Mouse (Mus musculus) layer of hippocampus, postnatal 25 days (tissue): Measurements from ENCODE around the gene Kcnk4. TPM values are rescaled to one million over a fixed set of nuclear protein-coding genes. Genes with fewer than 3 reads are reported as not detected.
"Not testable (repeated sequence)": the region's sequence is repeated elsewhere in the genome, so short reads cannot be mapped to it uniquely, and the experiment has no call there.

Experiments
- DNase-seq, 2 experiments: peaks; one replicate each; pipeline ENCODE4 v3.0.0; 2022; ENCODE audit warnings: mixed read lengths in 2 of 2, low spot score in 1 of 2; ENCODE audit errors: extremely low spot score in 1 of 2
- total RNA-seq, 2 experiments: library from RNA; stranded (reverse); gene quantifications; 2 replicates each; pipeline ENCODE4 v1.2.3; 2021

Gene Kcnk4
- total RNA-seq, 2 experiments from 2014 or later, result 18.4 to 20.2 TPM

DNA sequence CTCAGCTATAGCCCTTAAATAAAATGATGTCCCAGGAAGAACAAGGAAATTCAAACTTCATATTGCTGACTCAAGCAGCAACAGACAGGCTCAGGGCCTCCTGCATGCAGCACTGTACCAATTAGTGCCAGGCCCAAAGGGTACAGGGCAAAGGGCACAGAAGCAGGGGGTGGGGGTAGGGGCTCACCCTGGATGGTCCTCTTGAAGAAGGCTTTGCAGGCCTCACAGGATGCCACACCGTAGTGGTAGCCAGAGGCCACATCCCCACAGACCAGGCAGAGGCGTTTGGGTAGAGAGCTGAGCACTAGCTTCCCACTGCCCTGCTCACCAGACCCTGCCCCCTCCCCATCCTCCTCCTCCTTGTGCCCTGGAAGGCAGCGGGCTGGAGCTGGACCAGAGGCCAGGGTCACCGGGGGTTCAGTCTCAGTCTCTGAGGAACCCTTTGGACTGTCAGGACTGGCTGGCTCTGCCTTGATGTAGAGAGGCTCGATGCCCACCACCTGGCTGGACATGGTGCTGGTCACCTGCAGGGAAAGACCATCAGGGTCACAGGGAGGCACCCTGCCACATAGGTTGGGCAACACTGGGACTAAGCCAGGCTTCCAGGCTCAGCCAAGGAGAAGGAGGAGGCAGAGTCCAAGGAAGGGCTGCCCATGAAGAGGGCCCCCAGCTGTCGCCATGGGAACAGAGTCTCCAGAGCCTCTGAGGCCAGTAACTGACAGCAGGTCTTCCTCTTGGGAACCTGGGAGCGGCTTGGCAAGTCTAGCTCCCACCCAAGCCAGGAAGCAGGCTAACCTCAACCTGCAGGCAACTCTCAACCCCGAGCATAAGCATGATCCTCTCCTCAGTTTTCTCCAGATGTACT lies 14.2 kb downstream of the Kcnk4 start:
- DNase-seq, result no peak

DNA sequence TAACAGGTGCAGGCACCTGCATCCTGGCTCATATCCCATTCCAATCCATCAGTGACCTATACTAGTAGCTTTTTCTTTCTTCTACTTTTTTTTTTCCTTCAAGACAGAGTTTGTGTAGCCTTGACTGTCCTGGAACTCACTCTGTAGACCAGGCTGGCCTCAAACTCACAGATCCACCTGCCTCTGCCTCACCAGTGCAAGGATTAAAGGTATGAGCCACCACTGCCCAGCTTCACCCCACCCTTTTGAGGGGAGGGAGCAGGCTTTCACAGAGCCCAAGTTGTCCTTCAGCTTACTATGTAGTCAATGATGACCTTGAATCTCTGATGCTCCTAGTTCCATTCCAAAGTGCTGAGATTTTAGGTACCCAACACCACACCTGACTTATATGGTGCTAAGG lies 14.9 kb downstream of the Kcnk4 start:
- DNase-seq, result no peak

DNA sequence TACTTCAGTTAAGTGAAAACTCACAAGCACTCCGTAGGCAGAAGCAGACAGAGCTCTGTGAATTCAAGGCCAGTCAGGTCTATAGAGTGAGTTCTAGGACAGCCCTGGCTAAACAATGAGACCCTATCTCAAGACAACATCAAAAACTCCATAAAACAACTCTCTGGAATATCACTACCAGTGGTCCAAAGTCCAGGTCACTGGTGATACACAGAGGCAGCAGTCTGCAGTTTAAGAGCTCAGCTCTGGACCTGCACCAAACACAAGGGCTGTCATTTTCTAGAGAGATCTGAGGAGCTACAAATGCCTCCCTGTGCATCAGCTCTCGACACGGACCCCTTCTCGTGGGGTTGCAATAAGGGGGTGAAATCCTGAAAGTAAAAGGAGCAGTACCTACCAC lies 16.0 kb downstream of the Kcnk4 start:
- DNase-seq, result no peak

DNA sequence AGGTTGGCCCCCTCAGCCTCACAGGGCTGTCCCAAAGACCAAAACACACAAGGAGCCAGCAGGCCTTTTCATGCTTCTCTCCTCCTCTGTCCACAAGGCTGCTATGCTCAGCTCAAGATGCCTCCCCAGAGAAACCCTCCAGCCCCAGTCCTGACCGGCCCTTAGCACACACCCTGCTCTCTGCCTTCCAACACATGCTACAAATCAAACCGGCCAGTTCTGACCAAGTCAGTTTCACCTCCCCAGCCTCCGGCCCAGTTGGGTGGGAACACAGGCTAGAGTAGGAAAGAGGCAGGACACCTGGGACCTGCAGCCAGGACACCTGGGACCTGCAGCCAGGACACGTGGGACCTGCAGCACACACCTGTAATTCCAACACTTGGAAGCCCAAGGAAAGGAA lies 17.8 kb downstream of the Kcnk4 start:
- DNase-seq, result no peak

DNA sequence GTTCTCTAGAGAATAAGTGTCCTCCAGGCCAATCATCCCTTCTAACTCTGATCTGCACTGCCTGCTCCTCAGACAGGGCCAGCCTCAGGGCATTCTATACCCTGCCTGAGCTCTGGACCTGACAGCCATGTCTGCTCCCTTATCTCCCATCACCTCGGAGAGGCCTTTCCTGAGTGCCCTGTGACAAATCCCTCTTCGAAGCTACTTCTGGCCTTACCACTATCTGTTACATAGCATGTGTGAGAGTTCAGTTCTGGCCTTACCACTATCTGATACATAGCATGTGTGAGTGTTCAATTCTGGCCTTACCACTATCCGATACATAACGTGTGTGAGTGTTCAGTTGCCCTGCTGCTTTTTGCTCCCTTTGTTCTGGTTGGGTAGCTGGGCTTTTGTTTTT lies 19.0 kb downstream of the Kcnk4 start:
- DNase-seq, result no peak

DNA sequence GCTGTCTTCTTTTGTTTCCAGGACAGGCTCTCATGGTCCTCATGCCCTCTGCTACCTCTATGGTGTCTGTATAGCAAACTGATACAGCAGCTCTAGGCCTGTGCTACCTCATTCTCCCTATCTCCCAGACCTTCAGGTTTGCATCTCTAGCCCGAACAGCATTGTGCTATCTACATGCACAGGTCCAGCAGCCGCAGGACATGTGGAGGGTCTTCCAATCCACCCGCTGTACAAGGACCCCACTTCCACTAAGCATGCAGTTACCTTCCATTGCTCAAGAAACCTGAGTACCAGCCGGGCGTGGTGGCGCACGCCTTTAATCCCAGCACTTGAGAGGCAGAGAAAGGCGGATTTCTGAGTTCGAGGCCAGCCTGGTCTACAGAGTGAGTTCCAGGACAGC lies 19.8 kb downstream of the Kcnk4 start:
- no peak for DNase-seq

DNA sequence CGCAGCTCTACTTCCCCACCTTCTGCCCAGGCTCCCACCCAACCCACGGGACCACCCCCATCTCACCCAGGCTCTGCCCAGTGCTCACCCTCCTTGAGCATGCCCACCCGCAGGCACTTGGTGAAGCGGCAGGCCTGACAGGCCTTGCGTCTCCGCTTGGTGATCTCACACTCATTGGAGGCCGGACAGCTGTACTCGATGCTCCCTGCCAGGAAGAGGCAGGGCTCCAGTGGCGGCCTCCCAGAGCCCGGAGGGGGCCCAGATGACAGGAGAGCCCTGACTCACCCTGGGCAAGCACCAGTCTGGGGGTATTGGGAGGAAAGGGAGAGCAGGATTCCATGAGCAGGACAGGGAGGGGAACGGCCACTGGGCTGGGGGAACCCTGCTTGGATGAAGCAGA lies 20.3 kb downstream of the Kcnk4 start:
- DNase-seq, result no peak

DNA sequence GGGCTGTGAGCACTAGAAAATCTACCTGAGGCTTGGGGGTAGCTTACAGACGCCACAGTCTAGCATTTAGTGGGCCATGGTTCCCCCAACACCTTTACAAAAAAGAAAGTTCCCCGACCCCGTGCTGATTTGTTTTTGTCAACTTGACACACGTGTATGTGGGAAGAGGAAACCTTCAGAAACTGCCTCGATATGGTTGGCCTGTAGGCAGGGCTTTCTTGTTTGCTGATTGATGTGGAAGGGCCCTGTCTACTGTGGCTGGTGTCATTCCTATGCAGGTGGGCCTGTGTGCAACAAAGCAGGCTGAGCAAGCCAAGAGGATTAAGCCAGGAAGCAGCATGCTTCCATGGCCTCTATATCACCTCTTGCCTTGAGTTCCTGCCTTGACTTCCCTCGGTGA lies 21.3 kb downstream of the Kcnk4 start:
- no peak for DNase-seq

DNA sequence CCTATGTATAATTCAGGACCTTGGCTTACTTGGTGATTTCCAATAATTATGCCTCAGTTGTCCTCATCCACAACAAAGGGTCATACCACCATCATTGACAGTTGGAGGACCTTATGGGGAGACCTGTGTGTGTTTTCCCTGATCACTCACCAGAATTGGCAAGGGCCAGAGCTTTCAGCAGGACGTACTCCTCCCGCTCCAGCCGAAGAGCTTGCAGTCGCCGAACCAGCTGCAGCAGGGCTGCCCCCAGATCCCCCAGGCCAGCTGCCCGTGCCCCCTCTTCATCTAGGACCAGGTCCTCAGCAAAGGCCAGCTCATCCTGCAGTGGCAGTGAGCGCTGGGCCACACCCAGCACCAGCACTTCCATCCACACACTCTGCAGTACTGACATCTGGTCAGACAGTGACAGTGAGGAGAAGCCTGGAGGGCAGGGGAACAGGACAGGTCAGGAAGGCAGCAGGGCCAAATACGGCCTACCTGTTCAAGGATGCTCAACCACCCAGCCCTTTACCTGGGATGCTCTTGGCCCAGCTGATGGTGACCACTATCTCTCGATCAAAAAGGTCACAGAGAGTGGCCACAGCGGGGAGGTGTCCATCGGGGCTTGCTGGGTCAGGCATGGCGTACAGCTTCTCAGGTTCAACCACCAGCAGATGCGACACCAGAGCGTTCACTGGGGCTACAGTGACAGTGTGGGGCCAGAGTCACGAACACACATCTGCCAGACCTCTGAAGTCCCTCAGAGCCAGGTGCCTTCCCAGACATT lies 21.9 kb downstream of the Kcnk4 start:
- no peak for DNase-seq

DNA sequence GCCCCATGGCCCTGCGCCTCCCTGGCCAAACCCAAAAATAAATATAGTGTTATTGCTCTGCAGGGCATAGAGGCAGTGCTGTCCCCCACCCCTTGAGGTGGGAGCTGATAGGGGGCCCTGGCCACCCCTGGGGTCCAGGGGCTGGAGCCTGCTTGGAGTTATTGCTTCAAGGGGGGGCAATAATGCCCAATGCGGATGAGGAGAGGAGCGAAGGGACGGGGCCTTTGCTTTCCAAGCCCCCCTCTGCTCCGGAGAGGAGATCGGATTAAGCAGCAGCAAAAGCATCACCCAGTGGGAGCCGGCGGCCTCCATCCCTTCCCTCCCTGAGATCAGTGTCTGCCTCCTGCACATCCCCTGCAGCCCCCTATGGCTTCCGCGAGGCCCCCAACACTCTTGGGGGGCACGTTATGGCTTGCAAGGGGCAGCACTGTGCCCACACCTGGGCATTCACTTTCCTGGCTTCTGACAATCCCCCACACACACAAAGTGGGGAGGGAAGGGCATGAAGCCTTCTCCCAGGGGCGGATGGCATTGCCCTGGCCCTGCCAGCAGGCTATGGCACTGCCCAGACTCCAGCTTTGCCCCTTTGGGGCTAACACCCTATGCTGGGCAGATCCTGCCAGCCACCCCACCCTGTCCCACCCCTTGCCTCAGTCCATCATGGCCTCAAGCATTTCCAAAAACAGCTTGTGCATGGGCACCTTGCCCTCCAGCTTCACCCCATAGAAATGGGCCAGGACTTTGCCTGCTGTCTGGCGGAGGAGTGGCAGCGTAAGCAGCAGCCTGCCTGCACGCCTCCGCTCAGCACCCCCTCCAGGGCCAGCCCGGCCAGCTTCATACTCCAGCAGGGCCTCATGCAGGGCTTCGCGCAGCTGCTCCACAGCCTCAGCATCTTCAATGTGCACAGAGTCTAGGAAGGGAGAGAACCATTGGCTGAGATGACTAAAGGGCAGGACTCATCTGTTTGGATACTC lies 22.9 kb downstream of the Kcnk4 start:
- no peak for DNase-seq

DNA sequence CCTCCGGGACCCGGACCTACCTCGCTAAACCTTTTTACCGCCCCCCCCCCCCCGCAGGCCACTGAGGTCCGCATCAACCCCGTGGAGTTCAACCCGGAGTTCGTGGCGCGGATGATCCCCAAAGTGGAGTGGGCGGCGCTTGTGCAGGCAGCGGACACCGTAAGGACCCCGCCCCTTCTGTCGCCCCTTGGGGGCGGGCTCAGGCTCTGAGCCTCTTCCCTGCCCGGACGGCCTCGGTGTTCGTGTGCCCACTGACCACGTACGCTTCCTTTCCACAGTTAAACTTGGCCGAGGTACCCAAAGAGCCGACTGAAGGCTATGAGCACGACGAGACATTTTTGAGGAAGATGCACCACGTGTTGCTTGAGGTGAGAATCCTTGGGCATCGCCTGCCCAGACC lies 24.0 kb downstream of the Kcnk4 start:
- not testable (repeated sequence) for DNase-seq

DNA sequence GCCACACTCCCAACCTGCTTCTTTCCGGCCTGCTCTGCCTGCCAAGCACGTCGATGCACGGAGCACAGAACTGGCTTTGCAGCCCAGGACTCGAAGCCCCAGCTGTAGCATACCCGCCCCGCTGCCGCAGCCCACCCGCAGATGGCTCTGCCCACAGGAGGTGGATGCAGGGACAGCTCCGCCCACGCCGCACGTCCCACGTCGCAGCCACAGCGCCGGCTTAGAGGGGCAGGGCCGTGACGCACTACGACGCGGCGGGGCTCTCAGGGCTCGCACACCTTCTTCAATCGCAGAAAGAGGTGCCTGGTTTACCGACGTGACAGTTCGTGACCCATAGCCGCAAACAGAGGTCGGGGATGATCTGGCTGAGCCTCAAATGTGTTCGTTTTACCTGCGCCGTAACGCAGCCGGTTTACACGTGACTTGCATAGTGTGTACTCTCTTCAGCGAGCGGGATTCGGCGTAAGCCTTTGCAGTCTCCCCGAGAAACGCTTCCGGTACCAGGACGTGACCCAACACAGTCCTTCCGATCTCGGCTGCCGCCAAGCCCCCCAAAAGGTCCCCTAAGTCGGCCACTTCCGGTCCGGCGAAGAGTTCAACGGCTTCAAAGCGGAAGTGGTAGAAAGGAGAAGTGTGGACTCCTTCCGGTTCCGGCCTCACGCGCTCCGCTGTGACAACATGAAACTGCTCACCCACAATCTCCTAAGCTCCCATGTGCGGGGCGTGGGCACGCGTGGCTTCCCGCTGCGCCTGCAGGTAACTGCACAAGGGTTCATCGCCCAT lies 24.6 kb downstream of the Kcnk4 start, which contains the start of the genes Trmt112 and Prdx5:
Trmt112 (plus strand) TSS at position 192 of the 783 bp plus-strand sequence.
Prdx5 (minus strand) TSS at position 600 of the 783 bp plus-strand sequence.
- peak; percentile 82 to 87 for DNase-seq

DNA sequence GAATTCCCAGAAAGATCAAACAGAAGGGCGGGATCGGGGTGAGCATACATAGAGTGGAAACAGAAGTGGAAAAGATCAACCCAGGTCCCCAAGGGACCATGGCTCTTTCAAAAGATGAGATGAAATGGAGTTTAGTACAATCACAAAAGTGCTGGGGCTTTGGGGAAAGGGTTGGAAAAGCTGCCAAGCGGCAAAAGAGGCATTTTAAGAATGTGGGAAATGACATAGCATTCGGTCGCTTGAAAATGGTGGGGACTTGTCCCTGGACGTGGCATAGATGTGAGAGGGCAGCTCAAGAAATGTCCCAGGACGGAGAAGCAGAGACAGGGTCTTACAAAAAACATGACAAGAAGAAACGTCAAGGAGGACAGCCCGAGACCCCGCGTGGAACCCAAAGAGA lies 25.3 kb downstream of the Kcnk4 start:
- DNase-seq, result no peak

DNA sequence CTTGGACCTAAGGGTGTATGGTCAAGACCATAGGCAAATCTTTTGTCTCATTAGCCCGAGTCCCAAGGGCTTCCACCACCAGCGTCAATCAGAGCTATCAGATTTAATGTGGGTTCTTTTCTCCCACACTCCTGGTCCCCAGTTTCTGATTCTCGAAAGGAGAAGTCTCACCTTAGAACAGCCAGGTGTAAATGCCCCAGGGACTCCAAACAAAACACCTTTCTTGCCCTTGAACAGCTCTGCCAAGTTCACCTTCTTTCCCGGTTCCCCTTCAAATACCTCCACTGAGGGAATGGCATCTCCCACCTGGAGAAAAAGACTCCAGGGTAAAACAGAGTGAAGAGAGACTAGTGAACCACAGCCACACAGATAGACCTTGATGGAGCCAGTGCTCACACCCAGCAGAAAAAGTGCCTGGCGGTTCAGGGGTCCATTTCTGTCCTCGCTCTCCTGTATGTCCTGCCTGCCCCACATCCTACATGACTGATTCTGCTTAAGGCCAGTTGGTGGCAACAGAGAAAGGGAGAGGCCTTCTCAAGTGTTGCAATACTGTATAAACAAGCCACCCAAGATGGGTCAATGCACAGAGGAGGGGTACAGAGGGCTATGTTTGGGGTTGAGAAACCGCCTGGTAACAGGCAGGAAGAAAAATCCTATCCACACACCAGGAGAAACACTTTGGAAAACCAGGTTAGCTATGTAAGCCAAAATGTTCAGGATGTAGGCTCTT lies 26.3 kb downstream of the Kcnk4 start:
- no peak for DNase-seq

DNA sequence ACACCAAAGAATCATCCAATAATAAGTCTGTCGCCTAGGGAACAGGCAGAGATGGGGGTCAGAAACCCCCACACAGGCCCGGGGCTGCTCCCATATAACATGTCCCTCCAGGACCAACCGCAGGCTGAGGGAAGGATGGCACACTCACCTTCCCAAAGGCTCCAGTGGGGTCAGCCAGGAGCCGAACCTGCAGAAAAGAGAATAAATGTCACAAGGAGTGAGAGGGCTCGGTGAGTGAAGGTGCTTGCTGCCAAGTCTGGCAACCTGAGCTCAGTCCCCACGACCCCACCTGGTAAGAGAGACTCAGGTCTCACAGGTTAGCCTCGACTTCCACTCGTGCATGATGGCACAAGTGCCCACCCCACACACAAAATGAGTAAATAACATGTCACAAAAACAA lies 27.2 kb downstream of the Kcnk4 start:
- DNase-seq, result no peak

DNA sequence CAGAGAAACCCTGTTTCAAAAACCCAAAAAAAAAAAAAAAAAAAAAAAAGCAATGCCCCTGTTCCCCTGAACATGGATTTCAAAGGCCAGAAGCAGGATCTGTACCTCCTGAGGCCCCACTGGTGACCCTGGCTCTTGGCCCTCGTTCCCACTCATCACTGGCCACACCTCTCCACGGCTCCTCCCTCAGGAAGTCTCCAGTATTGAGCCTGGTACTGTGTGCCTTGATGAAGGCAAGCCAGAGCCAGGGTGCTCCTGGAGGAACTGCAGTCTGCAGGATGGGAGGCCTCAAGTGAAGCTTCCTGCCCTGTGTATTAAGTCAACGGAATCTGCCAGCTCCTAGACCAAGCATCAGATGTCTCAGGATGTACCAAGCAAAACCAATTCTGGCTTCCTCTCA lies 28.1 kb downstream of the Kcnk4 start:
- DNase-seq, result no peak

DNA sequence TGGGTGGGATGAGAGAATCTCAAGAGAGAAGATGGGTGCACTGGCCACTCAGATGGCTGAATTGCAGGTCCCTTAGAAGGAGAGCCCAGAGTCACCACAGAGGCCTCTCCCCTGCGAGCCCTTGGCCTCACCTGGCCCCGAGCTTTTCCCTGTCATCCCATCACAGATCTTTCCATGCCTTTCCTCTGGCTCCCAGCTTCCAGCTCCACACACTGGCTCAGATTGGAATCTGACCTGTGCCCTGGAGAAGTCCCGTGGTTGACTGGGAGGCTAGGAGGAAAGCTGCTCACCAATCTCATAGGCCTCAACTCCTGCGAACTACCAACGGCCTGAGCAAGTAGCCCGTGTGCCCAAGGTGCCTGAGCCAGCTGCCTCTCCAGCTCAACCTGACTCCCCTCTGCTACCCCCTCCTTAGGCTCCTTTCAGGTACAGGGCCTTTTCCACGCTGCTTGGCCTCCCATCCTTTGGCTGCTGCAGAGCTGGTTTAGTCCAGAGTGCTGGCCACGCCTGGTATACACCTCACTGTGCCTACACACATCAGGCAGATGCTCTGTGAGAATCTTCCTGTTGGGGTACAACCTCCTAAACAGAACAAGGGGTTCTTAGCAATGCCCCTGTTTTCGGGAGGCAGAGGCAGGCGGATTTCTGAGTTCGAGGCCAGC lies 28.7 kb downstream of the Kcnk4 start:
- no peak for DNase-seq

DNA sequence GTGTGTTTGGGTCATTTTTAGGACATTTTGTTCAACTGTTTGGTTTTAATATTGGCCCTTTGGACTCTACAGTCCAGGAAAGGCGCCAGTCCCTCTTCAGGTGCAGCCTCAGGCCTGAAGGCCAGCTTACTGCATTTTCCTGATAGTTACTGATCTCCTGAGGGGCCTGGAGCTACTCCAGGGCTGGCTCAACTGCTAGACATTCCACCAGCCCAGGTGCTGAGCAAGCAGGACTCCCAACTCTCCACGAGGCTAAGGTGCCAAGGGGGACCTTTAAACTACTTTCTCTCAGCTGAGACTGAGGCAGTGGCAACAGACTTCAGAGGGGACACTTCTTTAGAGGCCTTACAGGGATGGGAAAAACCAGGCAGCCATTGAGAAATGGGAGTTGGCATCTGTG lies 29.5 kb downstream of the Kcnk4 start:
- DNase-seq, result no peak

DNA sequence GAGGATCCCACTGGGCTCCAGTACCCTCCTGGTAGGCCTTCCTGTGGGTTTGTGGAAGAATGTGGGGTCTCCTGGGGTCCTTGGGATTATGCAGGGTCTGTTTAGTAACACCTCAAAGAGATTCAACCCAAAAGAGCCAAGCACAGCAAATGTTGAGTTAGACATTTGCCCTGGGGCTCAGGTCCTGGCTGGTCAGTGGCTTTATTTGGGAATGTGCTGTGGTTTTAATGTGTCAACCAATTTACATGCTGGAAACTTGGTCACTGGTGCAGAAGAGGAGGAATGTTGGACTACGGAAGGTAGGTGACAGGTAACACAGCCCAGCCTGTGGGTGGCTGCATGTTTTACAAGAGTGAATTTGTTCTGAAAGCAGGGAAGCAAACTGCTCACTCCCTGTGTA lies 31.3 kb downstream of the Kcnk4 start:
- DNase-seq, result no peak
